Mouse (Mus musculus): Measurements from ENCODE around the gene Rabl3.

DNA sequence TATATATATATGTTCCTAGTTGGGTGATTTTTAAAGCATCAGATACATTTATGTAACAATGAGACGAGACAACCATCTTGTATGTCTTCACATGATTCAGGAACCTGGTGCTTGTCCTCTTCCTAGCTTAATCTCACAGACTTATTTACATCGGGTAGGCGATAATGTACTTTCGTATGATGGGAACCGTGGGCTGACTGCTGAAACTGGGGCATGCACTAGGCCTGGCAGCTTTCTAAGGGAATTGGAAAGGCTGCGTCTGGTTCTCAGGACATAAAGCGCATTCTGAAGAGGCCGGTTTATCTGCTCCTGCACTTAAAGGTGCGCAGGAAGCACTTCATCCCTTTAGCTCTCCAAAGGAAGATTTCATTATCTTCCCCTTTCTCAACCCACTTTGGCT, 32.9 kb upstream of the Rabl3 start:
- TF ChIP-seq ZNF384 (IDR thresholded peaks at IDR 0.05; ENCODE audit: low read depth, low read length) (no peak), HCFC1 (IDR thresholded peaks at IDR 0.05; ENCODE audit: borderline replicate concordance, insufficient read depth, low read length) (no peak), CHD2 (IDR thresholded peaks at IDR 0.05; ENCODE audit: low read depth, low read length) (no peak), ZC3H11A (IDR thresholded peaks at IDR 0.05; ENCODE audit: borderline replicate concordance, low read depth, low read length) (no peak), MAFK (IDR thresholded peaks at IDR 0.05; ENCODE audit: insufficient read depth, low read depth, low read length) (no peak)

All from ES-E14 (cell line).